Mouse (Mus musculus): ENCODE results near the gene Sctr. TPM values are rescaled to one million over a fixed set of nuclear protein-coding genes. Genes with fewer than 3 reads are reported as not detected.

Gene Sctr
- polyA plus RNA-seq (2012; ENCODE audit: low replicate concordance) = not detected in 2 replicates

DNA sequence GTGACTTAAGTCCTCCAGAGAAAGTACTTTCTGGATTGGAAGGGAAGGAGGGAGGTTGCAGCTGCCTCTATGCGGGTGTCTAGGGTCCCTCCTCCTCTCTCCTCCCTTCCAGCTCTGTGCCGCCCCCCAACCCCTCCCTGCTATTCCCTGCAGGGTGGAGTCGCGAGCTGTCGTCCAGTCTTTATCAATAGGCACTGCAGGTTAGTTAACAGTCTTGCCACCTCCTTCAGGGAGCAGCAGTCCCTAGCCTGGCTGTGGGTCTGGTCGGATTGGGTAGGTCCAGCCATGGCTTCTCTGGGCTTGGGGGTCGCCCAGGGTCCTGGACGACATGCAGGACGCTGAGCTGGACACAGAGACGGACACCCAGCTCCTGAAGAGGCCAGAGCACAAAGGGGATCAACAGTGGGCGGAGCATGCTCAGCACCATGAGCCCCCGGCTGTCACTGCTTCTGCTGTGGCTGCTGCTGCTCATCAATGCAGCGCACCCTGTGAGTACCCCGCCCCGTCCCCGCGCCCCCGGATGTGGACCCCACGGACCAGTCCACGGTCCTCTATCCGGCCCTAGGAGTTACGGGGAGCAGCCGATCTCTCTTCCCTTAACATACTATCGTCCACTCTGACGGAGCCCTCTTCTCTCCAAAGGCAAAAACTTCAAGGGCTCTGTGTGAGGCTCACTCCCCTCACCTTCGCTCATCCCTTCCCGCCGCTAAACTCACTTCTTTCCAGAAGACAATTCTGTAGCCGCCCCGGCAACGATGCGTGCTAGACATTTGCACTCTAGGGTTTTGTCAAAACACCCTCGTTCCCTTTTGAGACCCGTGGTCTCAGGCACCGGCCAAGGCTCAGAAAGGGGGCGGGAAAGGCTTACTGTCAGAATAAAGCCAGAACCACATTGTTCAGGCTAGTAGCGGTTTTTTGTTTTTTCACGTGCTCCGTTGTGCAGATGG lies at the start of gene Sctr:
TSS of gene Sctr (plus strand) at position 51 of the 947 bp plus-strand sequence.

DNA sequence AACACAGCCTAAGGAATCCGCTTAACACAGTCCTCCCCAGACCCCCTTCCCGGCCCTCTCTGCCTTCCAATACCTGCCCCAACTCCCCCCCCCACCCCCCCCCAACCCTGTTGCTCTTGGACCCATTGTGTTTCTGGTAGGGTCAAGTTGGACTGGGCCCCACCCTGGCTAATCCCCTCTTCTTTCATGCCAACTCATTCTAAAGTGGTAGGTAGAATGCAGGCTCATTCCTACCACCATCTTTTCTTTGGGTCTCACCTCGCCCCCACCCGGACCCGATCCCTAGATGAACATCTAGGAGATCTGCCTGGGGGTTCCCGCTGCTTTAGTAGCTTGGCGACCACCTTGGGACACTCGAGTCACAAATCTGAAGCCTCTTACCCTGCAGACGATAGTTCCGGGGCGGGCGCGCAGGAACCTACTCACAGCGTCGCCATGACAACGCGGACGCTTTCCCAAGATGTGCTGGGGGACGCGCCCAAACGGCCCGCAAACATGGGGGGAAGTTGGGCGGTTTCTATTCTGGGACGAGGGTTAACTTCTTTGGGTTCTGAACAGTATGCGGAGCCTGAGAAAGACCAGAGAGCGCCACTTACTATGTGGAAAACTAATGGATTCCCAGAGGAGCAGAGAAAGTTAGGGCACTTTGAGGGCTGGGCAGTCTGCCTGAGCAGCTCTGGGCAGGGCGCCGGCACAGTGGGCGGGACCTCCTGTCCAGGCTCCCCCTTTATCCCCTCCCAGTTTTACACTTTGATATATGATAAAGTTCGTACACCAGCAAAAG lies 9.7 kb upstream of the Sctr start, which contains the start of gene Cfap221:
TSS of gene Cfap221 (minus strand) at position 437 of the 784 bp plus-strand sequence.

DNA sequence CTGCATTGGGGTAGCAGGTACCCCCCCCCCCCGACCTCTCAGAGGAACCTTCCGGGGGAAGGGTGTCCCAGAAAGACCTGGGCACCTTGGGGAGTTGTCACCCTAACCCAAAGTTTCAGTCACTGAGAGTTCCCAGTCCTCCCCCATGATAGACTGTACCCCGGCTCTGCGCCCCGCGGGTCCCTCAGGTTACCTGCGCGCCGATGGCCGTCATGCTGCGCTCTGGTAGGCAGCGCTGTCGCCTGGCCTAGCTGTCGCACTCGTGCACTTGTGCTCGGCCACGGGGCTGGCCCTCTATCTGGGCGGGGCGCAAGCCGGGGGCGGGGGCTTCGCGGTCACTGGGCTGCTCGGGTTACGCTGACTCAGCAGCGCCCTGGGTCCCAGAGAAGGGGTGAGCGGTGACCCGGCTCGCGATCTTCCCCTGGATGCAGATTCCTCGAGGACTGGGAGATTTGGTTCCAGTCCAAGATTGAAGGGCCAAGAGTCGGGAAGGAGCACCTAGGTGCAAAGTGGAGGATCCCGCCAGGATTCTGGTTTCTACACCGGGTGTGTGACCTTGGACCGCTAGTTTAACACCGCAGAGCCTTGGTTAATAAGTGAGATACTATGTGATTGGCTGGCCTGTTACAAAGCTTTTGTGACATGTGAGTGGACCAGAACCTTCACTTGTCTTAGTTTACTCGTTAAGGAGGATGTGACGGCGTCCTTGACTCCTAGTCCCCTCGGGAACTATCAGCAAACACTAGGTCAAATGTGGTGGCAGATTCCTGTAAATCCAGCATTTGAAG lies 67.0 kb downstream of the Sctr start, which contains the start of gene Tmem37:
TSS of gene Tmem37 (minus strand) at position 556 of the 788 bp plus-strand sequence.

Other genes with a start within 250 kb of the Sctr start
- gene Ptpn4, start 169.3 kb upstream of the Sctr start, polyA plus RNA-seq (2012; ENCODE audit: low replicate concordance) = 8.5 and 9.4 TPM in 2 replicates
- gene Tmem177, start 93.7 kb upstream of the Sctr start, polyA plus RNA-seq (2012; ENCODE audit: low replicate concordance) = 0.18 and 0.75 TPM in 2 replicates
- not detected in 2 replicates for gene Cfap221, start 9.7 kb upstream of the Sctr start, polyA plus RNA-seq (2012; ENCODE audit: low replicate concordance)
- gene Tmem37, start 67.2 kb downstream of the Sctr start, polyA plus RNA-seq (2012; ENCODE audit: low replicate concordance) = 0.14 and 0.18 TPM in 2 replicates
- 0.96 and 3.4 TPM in 2 replicates for gene Dbi, start 114.2 kb downstream of the Sctr start, polyA plus RNA-seq (2012; ENCODE audit: low replicate concordance)
- 0.41 and 0.75 TPM in 2 replicates for gene 3110009E18Rik, start 114.3 kb downstream of the Sctr start, polyA plus RNA-seq (2012; ENCODE audit: low replicate concordance)